Mouse (Mus musculus): ENCODE results near the gene Phex.

DNA sequence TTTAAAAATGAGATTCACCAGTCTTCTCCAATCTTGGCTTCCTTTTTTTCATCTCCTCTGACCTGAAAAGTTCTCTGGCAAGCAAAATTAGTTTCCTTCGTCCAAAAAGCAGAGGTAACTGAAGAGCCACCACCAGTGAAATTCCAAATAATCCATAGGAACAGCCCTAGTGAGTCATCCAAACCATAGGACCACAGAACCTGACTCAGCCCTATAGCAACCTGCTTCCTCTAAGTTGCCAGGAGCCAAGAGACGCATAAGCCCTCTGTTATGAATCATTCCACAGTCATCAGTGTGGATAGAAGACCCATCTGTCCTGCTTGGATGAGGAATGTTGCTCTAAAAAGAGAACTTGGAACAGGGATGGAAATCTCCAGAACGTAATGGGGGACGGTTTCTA, 230.9 kb downstream of the Phex start:
- TF ChIP-seq POLR2A (IDR thresholded peaks at IDR 0.05; ENCODE audit: control insufficient read depth in 1 of 2, insufficient read depth in 1 of 2, low read depth in 1 of 2, low read length in 2 of 2, poor library complexity in 1 of 2) (no peak), EP300 (IDR thresholded peaks at IDR 0.05; ENCODE audit: low read depth in 1 of 2, low read length in 2 of 2) (no peak), RAD21 (IDR thresholded peaks at IDR 0.05; ENCODE audit: low read depth, low read length) (no peak)
